In the genomic region with DNA sequence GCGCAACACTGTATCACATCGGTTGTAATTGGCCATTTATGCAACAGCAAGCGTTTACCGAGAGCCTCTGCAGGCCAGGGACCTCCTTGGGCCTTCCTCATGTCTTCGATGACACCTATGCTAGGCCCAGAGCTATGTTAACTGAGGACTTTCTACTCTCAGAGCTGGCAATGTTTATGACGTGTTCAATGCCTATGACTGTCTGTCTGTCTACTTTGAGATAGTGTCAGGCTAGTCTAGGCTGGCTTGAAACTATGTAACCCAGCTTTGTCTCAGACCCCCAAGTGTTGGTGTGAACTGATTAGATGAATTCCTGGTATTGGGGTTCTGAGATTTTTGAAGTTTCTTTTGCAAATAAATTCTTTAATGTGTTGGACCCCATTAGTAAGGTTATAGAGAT, we compare ENCODE assay signal across 22 mouse cellular contexts.
DNase-seq lines count a peak whose midpoint lies in the region; ATAC-seq and TF ChIP-seq lines count a peak whose summit lies in the region.
"Had no signal": no experiment of that assay in that cellular context is flagged by ENCODE, and none has a peak within 500 bp of the region (broad histone marks: within the 10 kb centered on the region; RNA-seq: fewer than 3 reads in every experiment).

No protein-coding gene starts in this region.

- peak; percentile 28 for DNase-seq in testis, postnatal 14 days (ENCODE audit: low spot score)
- DNase-seq in testis, postnatal 10 days (ENCODE audit: low spot score), result no peak
- DNase-seq in liver, embryonic 14.5 days (ENCODE audit: low read depth in 3 of 3, low spot score in 3 of 3), result no peak
- DNase-seq in gastrocnemius, postnatal 14 days, result no peak
- no peak for DNase-seq in frontal cortex, adult 2 months (ENCODE audit: extremely low spot score in 1 of 2, low spot score in 1 of 2)
- DNase-seq: adrenal gland, adult 8-10 months; embryo, embryonic 11 days; kidney, adult 8-10 months; kidney, postnatal 14 days; lung, embryonic 14.5 days; midbrain, embryonic 14.5 days; right cerebral cortex, postnatal 14 days; spleen, adult 18-20 months; thymus, adult 18-20 months; thymus, postnatal 36 days had no signal

- H3K27ac ChIP-seq in intestine, embryonic 16.5 days (ENCODE audit: low read length), result 0 out of 2 replicates have a peak overlapping the region, but pooled peaks have one; percentile 1
- H3K27ac ChIP-seq in intestine, embryonic 15.5 days, result no peak overlapping the region
- no peak overlapping the region for H3K27ac ChIP-seq in liver, embryonic 14.5 days
- H3K27ac ChIP-seq: heart, embryonic 10.5 days; hindbrain, embryonic 10.5 days; neural tube, embryonic 12.5 days had no signal

- WGBS in intestine, embryonic 16.5 days, result 75% methylated on average over 6 of the region's 6 CpGs
- WGBS in intestine, embryonic 15.5 days, result 81% methylated on average over 6 of the region's 6 CpGs
- 67% methylated on average over 6 of the region's 6 CpGs for WGBS in liver, embryonic 14.5 days (ENCODE audit: insufficient replicate concordance)

- no peaks in the 10 kb centered on the region for H3K36me3 ChIP-seq in intestine, embryonic 16.5 days (ENCODE audit: control insufficient read depth, insufficient read depth, low read length)
- no peaks in the 10 kb centered on the region for H3K36me3 ChIP-seq in intestine, embryonic 15.5 days
- H3K36me3 ChIP-seq in liver, embryonic 14.5 days (replicated peaks; ENCODE audit: control insufficient read depth, insufficient read depth, low read depth), result no peaks in the 10 kb centered on the region

- ATAC-seq in intestine, embryonic 16.5 days, result no peak
- no peak for ATAC-seq in intestine, embryonic 15.5 days
- ATAC-seq in liver, embryonic 14.5 days (ENCODE audit: insufficient read depth), result peak; percentile 54
- ATAC-seq: activated CD4-positive, CD25-positive, alpha-beta regulatory T cell, adult 4 months had no signal

- no peaks in the 10 kb centered on the region for H3K27me3 ChIP-seq in intestine, embryonic 16.5 days (replicated peaks; ENCODE audit: control insufficient read depth, insufficient read depth, low read length)
- H3K27me3 ChIP-seq in intestine, embryonic 15.5 days (replicated peaks), result no peaks in the 10 kb centered on the region
- H3K27me3 ChIP-seq in liver, embryonic 14.5 days (ENCODE audit: control insufficient read depth, insufficient read depth, low read length), result no peaks in the 10 kb centered on the region
- H3K27me3 ChIP-seq: megakaryocyte, embryonic 14.5 days; neural tube, embryonic 12.5 days had no signal

- H3K4me2 ChIP-seq in intestine, embryonic 16.5 days (ENCODE audit: low read depth, low read length), result no peak overlapping the region
- H3K4me2 ChIP-seq in intestine, embryonic 15.5 days (replicated peaks), result no peak overlapping the region
- no peak overlapping the region for H3K4me2 ChIP-seq in liver, embryonic 14.5 days (ENCODE audit: low read depth)
- H3K4me2 ChIP-seq: lung, embryonic 14.5 days; neural tube, embryonic 12.5 days had no signal

- TF ChIP-seq CTCF in liver, embryonic 14.5 days (IDR thresholded peaks at IDR 0.05; ENCODE audit: low read depth), result no peak

- no peaks in the 10 kb centered on the region for H3K9me3 ChIP-seq in intestine, embryonic 16.5 days (ENCODE audit: control insufficient read depth, low read length)
- H3K9me3 ChIP-seq in intestine, embryonic 15.5 days, result no peaks in the 10 kb centered on the region
- H3K9me3 ChIP-seq in liver, embryonic 14.5 days (ENCODE audit: control insufficient read depth, low read length), result no peaks in the 10 kb centered on the region
- H3K9me3 ChIP-seq: heart, embryonic 10.5 days; hindbrain, embryonic 10.5 days; megakaryocyte, embryonic 14.5 days; neural tube, embryonic 12.5 days had no signal

- H3K4me3 ChIP-seq in intestine, embryonic 16.5 days (ENCODE audit: low read length), result no peak overlapping the region
- no peak overlapping the region for H3K4me3 ChIP-seq in intestine, embryonic 15.5 days (replicated peaks)
- H3K4me3 ChIP-seq in liver, embryonic 14.5 days (ENCODE audit: insufficient read depth in 1 of 2, low read depth in 2 of 2, low read length in 2 of 2), result no peak overlapping the region
- H3K4me3 ChIP-seq: heart, embryonic 10.5 days; hindbrain, embryonic 10.5 days; megakaryocyte, embryonic 14.5 days; neural tube, embryonic 12.5 days had no signal

- TF ChIP-seq EP300 in liver, embryonic 14.5 days (IDR thresholded peaks at IDR 0.05; ENCODE audit: low read depth), result no peak

- H3K9ac ChIP-seq in intestine, embryonic 16.5 days (ENCODE audit: low read depth, low read length), result no peak overlapping the region
- no peak overlapping the region for H3K9ac ChIP-seq in intestine, embryonic 15.5 days
- H3K9ac ChIP-seq in liver, embryonic 14.5 days (replicated peaks), result no peak overlapping the region
- H3K9ac ChIP-seq: lung, embryonic 14.5 days; neural tube, embryonic 12.5 days had no signal

- intact Hi-C loops in gastrocnemius, postnatal 14 days (cut with DNase I; ENCODE audit: low total_unique reads), result no loop called here

- peaks cover 33% of the 10 kb centered on the region for H3K4me1 ChIP-seq in intestine, embryonic 16.5 days (ENCODE audit: control insufficient read depth, insufficient read depth, low read length)
- H3K4me1 ChIP-seq in intestine, embryonic 15.5 days (replicated peaks), result peaks cover 31% of the 10 kb centered on the region
- peaks cover 7 to 32% of the 10 kb centered on the region in 2 experiments for H3K4me1 ChIP-seq in liver, embryonic 14.5 days (replicated peaks; ENCODE audit: control insufficient read depth in 2 of 2, insufficient read depth in 2 of 2, low read length in 1 of 2)
